Mouse (Mus musculus) layer of hippocampus, adult 8-10 months (tissue): ENCODE data around the gene Wdr93. TPM values are rescaled to one million over a fixed set of nuclear protein-coding genes. Genes with fewer than 3 reads are reported as not detected.
"Not testable (repeated sequence)": the region's sequence is repeated elsewhere in the genome, so short reads cannot be mapped to it uniquely, and the experiment has no call there.

Experiments used
- DNase-seq, 2 experiments: peaks; one replicate each; pipeline ENCODE4 v3.0.0; 2022; ENCODE audit warnings: low spot score in 2 of 2
- total RNA-seq, 4 experiments: library from RNA; stranded (reverse); gene quantifications; 2 replicates each; pipeline ENCODE4 v1.2.4; 2022

The Wdr93 gene
- total RNA-seq, 4 experiments from 2014 or later = 0.26 to 0.43 (median 0.39) TPM

DNA sequence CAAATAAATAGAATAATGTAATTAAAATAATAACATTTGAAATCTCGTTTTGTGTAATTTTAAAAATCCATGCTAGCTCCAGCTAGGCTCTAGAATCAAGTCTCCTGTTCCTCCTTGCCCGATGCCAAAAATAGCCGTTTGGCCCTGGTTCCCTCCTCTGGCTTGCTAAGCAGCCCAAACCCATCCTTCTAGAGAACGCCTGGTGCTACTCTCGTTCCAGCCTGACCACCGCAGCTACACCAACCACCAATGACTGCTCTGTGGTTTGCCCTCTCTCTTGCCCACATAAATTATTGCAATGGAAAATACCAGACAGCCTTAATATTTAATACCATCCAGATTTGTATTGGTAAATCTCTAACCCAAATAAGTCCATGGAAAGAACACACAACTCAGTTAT is 4.7 kb downstream of the Wdr93 start:
- DNase-seq = no peak

DNA sequence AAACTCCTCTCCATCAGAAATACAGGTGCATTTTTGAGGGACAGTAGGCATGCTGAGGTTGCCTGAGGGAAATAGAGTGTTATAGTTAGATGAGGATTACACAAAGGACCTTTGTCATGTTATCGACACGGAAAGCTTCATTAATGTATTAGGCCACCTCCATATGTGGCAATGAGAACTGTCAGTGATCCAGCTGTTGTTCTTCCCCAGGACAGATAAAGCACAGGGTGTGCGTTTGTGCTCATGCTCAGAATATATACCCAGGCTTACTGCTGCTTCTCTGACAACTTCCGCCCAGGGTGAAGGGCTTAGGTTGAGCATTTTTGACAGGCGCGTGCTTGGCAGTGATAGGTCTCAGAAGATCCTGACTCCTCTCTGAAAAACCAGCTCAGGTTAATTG is 6.5 kb downstream of the Wdr93 start:
- DNase-seq = no peak

DNA sequence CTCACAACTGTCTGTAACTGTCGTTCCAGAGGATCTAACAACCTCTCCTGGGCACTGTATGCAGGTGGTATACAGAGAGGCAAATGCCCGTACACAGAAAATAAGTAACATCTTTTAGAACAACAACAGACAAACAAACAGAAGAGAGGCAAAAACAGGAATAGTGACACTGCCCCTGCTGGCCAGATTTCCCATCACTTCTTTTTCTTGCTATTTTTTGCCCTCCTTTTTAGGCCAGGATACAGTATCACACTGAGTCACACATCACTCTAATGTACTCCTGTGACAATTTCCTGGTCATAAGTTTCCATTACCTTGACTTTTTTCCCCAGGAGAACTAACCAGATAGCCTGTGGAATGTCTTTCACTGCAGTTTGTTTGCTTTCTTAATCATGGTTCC is 13.4 kb downstream of the Wdr93 start:
- DNase-seq = no peak

DNA sequence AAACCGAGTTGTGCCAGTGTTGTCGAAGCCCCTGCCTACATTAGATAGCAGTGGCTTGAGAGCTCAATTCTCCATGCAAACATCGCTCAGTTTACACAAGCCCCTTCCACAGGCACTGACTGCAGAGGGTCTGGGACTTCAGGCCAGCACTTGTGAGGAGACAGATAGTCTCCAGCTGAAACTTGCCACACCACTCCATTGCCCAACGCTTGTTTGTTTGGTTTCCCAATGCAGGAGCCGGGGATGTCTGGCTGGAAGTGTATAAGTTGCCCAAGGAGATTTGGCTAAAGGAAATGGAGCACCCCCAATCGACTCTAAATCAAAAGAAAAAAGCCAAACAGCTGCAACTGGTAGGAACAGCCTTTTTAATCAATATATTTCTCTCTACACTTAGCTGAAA is 15.2 kb downstream of the Wdr93 start:
- DNase-seq = no peak

DNA sequence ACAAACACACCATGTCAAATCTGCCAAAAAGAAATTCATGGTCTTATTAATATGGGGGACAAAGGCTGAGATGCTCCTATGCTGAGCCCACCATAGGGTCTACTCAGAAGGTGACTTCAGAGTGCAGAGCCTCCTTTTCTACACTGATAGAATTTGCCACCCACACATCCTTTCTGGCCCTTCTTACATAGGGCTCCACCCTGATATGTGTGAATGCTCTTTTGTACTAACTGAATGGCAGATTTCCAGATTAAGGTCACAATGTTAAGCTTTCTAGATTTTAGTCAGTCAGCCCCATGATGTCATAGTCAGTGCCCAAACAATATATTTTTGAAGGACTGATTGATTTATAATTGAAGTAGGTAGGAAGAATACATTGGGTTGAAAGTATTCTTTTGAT is 16.8 kb downstream of the Wdr93 start:
- no peak for DNase-seq

DNA sequence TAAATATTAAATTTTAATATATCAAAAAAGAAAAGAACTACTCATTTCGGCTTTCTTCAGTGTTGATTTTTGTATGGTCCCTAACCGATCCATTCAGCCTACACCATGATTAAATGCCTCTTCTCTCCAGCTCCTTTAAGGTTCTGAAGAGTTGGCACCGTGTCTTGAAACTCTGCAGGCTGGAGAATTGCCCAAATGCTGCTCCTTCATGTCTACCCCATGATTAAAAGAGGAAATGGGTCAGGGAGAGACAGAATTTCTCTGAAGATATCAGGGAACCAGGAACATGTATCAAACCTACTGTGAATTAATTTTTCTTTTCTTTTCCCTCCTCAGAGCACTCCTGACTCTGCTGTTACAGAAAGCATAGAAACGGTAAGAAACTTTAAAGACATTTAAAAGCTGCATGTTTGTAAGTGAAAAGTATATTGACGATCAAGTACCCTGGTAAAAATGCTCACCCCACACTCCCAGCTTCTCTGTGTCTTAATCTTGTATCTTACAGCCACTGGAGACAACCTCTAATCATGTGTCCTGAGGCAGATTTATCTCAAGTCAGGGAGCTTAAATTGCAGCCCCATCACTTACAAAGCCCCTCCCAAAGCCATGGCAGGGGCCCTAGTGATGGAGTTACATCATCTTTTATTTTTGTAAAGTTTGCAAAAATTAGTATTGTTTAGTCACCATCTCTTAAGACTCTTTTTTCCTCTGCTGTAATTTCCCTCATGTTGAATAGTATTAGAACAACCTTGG is 18.3 kb downstream of the Wdr93 start:
- no peak for DNase-seq

DNA sequence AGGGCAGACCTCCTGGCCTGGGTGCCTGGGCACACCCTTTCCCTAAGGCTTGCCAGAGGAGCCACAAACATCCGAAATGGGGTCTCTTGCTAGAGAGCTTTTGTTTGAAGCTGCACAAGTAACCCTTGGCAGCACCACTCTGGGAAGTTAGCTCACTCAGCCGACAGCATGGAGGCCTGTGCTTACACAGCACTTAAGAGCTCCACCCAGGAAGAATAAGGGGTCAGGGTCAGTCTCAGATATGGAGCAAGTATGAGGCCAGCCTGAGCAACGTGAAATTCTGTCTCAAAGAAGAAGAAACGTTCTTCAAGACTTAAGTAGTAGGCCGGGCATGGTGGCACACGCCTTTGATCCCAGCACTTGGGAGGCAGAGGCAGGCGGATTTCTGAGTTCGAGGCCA is 19.1 kb downstream of the Wdr93 start:
- no peak for DNase-seq

DNA sequence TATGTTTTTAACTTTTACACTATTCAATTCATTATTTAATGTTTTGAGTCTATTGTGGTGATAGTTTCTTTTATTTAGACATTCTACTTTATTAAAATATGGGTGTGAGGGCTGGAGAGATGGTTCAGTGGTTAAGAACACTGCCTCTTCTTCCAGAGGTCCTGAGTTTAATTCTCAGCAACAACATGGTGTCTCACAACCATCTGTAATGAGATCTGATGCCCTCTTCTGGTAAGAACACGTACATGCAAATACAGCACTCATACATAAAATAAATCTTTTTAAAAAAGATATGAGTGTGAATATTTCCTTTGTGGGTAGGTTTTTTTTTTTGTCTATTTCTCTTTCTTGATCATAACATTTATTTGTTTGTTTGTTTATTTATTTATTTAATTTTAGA is 23.0 kb downstream of the Wdr93 start:
- no peak for DNase-seq

DNA sequence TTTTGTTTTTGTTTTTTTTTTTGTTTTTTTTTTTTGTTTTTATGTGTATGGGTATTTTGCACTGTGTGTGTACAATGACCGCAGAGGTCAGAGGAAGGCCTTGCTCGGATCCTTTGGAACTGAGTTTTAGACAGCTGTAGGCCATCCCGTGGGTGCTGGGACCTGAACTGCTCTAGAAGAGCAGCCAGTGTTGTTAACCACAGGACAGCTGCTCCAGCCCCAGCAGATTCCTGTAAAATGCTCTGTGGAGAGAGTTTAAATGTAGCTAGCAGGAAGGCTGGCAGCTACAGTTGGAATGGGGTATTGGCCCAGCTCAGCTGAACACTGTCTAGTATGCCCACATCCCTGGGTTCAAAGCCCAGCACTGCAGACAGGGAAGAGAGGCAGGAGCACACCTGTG is 26.7 kb downstream of the Wdr93 start:
- no peak for DNase-seq

DNA sequence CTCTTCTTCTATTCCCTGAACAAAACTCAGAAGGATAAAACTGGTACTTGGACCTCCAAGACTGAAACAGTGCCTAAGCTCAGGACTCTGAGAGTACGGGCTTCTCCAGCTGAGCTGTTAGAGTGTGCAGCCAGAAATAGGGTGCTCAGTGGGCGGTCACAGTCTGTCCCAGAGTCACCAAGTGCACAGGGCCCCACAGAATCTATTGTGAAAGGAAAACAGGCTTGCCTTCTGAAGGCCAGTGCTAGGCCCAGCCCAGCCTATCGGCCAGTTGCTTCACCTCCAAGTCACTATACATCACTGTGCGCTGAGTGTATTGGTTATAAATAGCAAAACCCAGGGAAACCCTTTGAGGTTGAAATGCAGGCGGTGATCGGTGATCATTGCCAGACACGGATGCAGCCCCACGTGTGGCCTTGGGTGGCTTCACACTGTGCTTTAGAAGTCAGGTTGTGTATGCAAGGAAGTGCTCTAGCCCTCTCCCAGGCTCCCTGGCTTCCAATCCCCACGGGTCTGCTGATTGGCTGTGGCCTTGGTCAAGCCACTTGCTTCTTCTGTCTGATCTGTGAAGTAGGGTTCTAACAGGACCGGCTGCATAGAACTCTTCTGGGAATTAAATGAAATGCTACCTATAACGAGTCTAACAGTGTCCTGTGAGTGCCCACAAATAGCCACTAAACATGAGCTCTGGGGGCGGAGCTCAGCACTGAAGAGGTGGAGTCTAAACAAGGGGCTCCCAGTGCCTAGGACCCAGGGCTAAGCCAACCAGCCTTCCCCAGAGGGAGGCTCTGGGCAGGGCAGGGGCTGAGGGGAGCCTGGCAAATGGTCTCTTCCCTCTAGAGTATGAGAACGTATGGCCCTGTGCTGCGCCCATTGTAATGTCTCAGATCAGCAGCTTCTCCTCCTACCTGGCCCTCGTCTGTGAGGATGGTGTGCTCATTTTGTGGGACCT is 28.9 kb downstream of the Wdr93 start:
- peak in 1 of 2 experiments; percentile 9 for DNase-seq

DNA sequence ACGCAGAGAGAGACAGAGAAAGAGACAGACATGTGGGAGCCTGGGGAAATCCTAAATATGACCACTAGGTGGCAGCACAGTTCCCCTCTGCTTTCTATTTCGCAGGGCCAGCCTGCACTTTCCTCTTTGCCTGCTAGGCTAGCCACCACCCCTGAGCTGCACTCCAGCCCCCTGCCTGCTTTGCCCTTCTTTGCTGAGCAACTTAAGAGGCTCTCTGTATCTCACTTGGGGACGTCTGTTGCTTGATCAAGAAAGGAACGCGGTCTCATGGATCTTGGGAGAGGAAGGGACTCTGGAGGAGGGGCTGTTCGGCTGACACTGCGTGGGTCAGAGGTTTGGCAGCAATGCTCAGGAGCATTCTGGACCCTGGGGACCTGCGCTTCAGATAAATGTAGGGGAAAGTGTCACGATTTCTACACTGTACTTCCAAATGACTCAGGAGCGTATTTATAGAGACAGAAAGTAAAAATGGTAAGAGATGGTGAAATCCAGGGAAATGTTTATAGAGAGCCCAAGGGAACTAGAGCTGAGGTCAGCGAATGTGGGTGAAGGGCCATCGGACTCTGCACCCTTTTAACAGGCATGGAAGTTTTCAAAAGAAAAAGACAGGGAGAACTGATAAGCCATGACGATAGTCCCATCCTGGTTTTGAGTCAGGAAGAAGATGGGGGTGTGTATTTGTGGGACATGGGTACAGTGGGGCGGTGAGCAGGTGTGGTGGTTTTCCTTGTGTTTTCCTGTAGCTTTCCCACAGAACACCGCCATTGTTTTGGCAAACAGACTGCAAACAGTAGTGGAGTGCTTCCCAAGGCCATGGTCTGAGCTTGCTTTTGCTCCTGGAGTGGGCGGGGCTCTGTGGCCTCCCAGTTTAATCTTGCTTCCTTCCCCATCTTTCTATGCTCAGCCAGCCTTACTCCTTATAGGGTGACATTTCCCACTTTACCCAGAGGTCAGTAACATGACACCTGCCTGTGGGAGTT is 38.0 kb downstream of the Wdr93 start:
- DNase-seq = peak in 1 of 2 experiments; percentile 78

DNA sequence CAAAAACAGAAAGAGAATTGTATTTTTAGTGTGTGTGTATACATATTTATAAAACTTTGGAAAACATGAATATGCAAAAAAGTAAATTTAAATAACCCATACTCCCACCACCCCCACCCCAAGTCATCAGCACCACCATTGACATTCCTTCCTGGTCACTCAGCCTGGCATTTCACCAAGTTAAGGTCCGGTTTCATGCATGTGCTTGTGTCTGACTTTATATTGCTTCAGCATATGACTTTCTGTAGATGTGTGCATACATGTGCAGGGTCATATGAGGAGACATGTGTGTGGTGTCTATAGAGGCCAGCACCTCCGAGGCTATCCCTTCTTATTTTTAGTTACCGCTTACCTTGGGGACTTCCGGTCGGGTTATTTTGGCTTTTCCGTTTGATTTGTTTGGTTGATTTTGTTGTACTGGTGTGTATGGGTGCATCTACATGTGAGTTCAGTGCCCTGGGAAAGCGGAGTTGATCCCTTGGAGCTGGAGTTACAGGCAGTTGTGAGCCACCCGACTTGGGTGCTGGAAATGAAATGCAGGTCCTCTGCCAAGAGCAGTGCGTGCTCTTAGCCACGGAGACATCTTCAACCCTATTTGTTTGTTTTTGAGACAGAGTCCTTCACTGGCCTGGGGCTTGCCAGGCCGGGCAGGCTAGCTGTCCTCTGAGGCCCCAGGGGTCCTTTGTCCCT is 39.0 kb downstream of the Wdr93 start:
- DNase-seq = no peak

DNA sequence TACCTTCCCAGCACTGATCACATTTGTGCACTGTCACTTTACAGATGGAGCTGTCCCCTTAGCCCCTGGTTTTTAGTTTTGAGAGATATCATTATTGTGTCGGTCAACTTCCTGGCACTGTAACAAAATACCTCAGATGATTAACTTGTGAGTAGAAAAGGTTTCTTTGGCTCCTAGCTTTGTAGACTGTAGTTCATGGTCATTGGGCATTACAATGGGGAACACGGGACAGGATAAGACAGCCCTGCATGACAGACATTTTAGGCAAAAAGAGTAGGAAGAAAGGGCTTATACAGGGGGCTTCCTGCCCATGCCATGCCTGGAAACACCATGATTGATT is 39.5 kb downstream of the Wdr93 start:
- no peak for DNase-seq

DNA sequence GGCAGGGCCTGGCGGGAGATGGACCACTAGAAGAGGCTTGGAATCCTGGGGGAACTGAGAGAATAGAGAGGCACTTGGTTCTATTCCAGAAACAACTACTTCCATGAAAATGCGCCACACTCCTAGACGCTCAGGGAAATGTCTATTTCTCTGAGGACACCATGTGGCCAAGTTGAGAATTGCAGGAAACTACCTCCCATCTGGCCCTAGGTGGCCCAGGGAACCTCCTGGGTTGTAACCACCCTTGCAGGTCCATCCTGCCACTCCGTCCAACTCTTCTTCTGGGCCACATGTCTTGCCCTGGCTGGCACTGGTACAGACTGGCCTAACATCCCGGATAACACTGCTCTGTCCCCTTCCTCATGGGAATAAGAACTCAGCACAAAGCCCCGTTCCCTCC is 43.3 kb downstream of the Wdr93 start:
- peak in 1 of 2 experiments; percentile 68 for DNase-seq

DNA sequence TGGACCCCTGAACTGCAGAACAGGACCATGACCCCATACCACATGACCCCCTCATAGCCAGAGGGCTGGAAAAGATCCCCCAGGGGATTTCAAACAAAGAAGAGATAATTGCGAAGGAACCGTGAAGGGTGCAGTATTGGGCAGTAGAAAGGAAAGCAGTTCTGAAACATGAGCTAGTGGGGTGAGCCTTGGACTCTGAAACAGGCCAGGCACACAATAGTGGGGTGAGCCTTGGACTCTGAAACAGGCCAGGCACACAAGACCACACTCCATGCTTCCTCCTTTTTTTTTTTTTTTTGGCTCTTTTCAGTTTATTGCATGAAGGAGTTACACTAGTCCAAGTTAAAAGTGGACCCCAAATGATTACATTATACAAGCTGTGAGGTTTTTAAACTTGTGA is 46.8 kb downstream of the Wdr93 start:
- DNase-seq = not testable (repeated sequence)

DNA sequence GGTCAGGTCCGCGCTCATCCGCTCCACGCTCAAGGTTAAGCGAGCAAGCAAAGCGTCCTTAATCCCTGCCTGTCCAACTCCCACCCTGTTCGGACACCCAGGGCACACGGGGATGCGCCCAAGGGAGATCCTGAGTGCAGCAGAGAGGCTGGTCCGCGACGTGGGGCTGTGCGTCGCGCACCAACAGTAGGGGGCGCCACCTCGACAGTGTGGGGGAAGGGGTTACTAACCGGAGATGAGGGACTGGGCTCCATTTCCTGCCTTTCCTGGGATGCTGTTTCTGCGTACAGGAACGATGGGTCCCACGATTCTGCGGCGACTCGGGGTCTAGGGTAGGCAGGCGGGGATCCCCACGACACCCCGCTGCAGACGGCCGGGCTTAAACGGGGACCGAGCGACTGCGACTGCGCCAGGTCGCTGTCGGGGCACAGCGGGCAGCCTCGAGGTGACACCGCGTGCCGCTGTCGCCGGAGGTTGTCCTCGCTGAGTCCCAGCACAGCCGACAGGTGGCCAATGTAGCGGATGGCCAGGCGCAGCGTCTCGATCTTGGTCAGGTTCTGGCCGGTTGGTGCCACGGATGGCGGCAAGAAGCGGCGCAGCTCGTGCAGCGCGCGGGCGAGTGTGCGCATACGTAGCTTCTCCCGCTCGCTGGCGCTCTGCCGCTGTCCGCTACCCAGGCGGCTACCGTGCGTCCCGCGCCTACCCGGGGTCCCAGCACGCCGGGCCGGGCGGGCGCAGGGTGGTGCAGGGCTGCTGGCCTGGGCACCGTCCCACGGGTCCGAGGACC is 49.9 kb downstream of the Wdr93 start:
- DNase-seq = peak in 1 of 2 experiments; percentile 23

DNA sequence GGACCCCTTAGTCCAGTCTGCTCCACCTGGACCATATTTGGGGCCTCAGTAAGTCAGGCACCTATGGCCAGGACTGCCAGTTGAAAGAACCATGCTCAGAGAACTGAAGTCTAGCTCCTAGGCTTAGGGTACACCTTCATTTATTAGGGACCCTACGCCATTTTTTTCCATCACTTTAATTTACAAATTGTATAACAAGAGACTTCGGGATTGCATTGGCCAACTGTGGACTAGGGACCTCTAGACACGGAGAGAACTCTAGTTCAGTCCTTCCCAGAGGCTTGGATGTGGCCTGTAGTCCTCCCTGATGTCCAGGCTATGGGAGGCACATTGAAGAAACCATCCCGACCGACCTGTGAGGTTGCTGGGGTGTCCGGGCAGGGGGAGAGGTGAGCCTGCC is 50.7 kb downstream of the Wdr93 start, which contains the start of gene Mesp1:
Mesp1 (minus strand) TSS at position 101 of the 400 bp plus-strand sequence.
- no peak for DNase-seq

DNA sequence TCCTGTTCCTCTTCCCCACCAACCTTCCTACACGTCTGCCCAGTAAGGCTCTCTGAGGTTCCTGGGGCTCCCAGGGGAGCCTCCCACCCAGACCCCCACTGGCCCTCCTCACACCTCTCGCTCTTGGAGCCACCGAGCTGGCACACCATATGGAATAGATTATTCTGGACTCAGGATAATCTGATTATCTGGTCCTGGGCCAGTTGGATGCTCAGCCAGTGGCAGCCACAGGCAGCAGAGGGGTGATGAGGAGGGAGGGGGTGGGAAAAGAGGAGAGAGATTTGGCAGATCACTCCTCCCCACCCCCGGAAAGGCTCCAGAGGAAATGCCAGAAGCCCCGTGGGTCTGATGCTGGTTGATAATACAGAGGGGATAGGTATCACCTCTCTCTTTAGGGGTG is 55.6 kb downstream of the Wdr93 start:
- no peak for DNase-seq

DNA sequence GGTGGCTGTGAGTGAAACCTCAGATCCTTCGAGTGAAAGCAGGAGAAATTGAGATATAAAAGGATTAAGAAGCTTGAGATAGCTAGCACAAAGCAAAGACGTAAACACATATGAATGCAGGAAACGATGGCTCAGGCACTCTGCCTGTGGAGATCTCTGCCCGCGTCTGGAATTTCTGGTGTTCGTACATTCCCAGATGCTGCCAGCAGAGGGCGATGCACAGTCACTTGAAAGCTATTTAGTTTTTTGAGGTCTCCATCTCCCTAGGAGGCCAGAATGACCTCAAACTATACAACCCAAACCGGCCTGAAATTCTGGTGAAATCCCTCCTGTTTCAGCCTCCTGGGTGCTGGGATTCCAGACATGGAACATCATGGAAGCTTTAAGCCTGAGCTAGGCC is 56.1 kb downstream of the Wdr93 start:
- peak; percentile 42 to 90 for DNase-seq

DNA sequence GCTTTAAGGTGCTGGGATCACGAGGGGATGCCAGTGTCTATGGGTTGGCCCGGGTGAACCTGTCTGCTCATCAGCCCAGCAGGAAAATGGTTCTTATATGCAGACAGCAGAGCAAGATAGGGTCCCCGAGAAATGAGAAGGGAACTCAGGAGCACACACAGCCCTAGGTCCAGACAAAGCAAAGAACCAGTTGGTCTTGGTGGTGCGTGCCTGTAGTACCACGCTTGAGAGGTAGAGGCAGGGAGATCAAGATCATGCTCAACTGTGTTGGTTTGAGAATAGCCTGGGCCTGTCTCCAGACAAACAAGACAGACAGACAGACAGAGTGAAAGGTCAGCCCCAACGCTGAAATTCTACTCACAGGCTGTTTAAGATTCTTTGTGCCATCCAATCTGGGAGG is 56.5 kb downstream of the Wdr93 start:
- DNase-seq = no peak
